Mouse (Mus musculus) adrenal gland, adult 18-20 months (tissue): Measurements from ENCODE around the gene Mmd. TPM values are rescaled to one million over a fixed set of nuclear protein-coding genes. Genes with fewer than 3 reads are reported as not detected.
"Not testable (repeated sequence)": the region's sequence is repeated elsewhere in the genome, so short reads cannot be mapped to it uniquely, and the experiment has no call there.

Experiments
- DNase-seq, 2 experiments: peaks; one replicate each; pipeline ENCODE4 v3.0.0; 2021 to 2022; ENCODE audit warnings: low spot score in 2 of 2
- total RNA-seq, 2 experiments: library from RNA; stranded (reverse); gene quantifications; 1 replicate in 1 of 2; 2 replicates in 1 of 2; pipeline ENCODE4 v1.2.3; 2021

Mmd gene
- total RNA-seq, 2 experiments from 2014 or later: 89.7 to 274 TPM

GRCm38 (mm10) chr11:90281943-90282342 lies 32.7 kb downstream of the Mmd start:
- DNase-seq: not testable (repeated sequence)

GRCm38 (mm10) chr11:90283159-90283558 lies 33.9 kb downstream of the Mmd start:
- no peak for DNase-seq

DNA sequence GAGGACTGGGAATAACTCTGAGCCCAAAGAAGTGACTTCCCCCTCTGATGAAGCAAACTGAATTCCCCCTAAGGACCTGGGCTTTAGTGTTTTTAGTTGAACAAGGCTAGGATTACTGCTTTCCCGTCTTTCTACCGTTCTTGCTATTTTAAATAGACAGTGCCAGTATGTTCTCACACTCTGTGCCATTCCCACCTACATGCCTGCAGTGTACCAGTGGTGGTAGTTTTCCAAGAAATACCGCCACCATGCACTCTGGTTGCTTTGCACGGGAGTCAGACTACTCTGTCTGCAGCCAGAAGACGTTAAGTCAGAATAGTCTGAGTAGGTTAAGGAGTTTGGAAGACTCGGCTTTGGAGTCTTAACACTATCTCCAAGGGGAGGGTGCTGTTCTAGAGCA lies 34.3 kb downstream of the Mmd start:
- DNase-seq: no peak

- no peak for DNase-seq
Measured at GRCm38 (mm10) chr11:90284079-90284478, 34.8 kb downstream of the Mmd start.

DNA sequence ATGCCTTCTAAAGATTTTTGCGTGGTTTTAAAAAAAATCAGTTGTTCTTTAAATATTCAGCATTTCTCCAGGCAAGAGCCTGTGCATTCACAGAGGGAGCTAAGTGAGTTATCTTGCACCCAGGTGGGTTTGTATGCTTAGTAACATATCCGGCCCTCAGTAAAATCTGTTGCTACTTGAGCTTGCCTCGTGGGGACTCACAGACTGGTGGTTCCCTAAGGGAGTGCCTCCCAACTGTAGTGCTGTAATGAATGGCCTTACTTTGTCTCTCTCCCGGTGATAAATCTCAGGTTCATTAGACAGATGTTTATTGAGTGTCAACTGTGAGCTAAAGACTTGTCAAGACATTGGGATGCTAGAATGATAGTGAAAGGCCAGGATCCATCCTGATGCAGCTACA lies 35.4 kb downstream of the Mmd start:
- DNase-seq: no peak

- DNase-seq: no peak
Measured at GRCm38 (mm10) chr11:90286550-90287154, 37.4 kb downstream of the Mmd start.

DNA sequence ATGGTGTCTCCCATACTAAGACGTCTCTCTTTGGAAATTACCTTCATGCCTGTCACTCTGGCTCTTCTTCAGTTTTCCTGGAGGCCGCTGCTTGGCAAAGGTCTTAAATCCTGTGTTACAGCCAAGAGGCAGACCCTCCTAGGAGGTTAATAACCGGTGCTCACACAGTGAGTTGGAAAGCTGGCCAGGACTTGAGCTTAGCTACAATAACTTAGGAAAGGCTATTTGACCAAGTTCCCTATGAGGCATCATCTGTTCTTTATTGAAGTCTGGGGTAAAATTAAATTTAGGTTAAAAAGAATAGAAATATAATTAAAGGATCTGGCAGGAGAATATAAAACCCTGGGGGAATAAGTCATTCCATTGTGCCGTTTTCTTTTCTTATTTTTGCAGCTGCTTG lies 41.9 kb downstream of the Mmd start:
- DNase-seq: no peak

GRCm38 (mm10) chr11:90292766-90293165 lies 43.5 kb downstream of the Mmd start:
- DNase-seq: no peak

- no peak for DNase-seq
Measured at GRCm38 (mm10) chr11:90294622-90295021, 45.4 kb downstream of the Mmd start.

DNA sequence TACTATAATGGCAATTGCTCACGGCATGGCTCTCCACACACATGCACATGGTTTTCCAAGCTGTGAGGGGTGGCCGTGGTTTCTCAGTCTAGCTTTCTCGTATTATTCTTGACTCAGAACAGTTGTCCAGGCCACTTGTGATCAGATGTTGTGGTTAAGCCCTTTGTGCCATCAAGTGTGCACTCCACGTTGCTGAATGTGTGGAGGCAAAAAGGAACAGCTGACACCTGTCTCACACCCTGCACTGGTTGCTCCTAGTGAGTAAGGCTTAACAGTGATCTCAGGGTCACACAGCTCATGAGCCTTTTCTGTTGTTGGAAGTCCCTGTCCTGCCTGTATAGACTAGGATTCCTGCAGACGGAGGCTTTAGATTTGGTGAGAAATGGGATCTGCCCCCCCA lies 56.8 kb downstream of the Mmd start:
- no peak for DNase-seq

GRCm38 (mm10) chr11:90306993-90307392 lies 57.7 kb downstream of the Mmd start:
- peak; percentile 54 to 57 for DNase-seq

GRCm38 (mm10) chr11:90314606-90315005 lies 65.3 kb downstream of the Mmd start:
- no peak for DNase-seq

- DNase-seq: peak; percentile 41 to 48
Measured at GRCm38 (mm10) chr11:90317482-90317881, 68.2 kb downstream of the Mmd start.

DNA sequence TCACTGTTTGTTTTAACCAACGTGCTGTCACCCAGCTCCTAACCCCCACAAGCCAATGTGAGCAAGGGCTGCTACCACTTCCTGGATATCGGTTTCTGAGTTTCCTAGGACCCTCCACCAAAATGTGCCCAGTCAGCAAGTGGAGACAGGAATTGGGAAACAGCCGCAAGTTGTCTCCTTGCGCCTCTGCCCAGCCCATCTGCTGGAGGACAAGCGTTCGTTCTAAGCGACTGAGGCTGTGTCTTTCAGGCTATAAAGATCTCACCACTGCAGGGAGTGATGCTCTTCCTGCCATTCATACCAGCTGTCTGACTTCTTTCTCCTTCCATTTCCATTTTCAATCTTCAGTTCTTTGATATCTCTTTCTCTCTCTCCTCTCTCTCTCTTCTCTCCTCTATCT lies 71.7 kb downstream of the Mmd start:
- no peak for DNase-seq

DNA sequence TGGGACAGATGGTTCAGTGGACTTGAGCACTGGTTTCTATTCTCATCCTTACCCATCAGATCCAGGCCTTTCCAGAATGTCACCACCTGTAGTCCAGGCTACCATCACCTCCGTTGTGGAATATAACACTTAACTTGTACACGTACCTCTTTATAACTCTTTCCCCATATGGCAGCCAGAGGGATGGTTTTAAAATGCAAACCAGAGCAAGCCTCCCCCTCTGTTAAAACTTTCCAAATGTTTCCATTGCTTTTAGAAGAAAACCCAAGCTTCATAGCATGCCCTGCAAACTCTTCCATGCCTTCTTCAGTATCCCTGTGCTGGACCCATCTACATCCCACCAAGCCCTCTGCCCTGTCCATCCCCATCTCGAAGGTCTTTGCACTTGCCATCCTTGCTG lies 75.3 kb downstream of the Mmd start:
- DNase-seq: no peak

DNA sequence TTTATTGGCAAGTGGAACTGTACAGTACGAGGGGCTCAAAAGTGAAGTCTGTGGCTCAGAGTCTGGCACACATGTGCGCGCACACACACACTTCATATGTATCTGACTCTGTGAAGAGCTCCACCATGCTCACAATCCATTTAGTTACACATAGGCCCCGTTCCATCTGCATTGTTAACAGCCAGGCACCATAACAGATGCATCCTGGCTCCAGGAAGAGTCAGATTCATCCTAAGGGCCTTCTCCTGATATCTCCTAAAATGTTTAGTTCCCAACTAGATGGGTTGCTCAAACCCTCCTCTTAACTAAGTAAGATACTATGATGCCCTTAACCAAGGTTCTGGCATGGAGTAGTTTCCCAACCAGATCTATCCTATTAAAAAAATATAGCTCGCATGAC lies 76.9 kb downstream of the Mmd start:
- DNase-seq: no peak

DNA sequence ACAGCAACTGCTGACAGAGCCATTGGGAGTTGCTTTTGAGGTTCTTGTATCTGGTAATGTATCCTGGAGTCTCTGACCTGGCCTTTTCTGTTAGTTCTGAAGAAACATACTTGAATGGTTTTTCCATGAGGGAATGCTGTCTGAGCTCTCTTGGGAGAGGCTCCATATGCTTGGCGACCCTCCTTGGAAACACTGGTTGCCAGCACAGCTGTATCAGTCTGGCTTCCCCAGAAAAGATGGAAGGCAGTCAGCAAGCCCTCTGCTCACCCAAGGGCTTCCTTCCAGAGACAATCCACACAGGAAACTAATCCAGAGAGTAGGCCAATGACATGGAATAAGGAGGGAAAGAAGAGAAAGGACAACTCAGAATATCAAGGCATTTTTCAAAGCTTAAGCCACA lies 77.6 kb downstream of the Mmd start:
- DNase-seq: no peak

Other genes with a start within 250 kb of the Mmd start
- gene Pctp, start 246.6 kb upstream of the Mmd start, total RNA-seq: 1 to 10 TPM; 6.7 to 7.1 TPM
- 1 to 10 TPM; 3.9 to 5.9 TPM for gene Tmem100, start 219.1 kb upstream of the Mmd start, total RNA-seq
- gene Gm45716, start 61.8 kb upstream of the Mmd start, total RNA-seq: 10 to 100 TPM in 1 of 2 experiments, 1 to 10 TPM in 1; 1.6 to 13.0 TPM
- gene Hlf, start 141.4 kb downstream of the Mmd start, total RNA-seq: 10 to 100 TPM in 1 of 2 experiments, 1 to 10 TPM in 1; 8.9 to 14.8 TPM